Mouse (Mus musculus) C2C12 (cell line): ENCODE measurements around the gene Iah1.

Source experiments
- CTCF ChIP-seq: IDR thresholded peaks from one replicate; pipeline ENCODE4 v1.5.1; 2011; ENCODE audit not compliant: control insufficient read depth, insufficient read depth, insufficient read length
- FOSL1 ChIP-seq: IDR thresholded peaks from one replicate; pipeline ENCODE4 v1.8.0; 2011; ENCODE audit warnings: mild to moderate bottlenecking, low read length; ENCODE audit not compliant: poor library complexity, insufficient read depth, severe bottlenecking
- USF1 ChIP-seq: IDR thresholded peaks from one replicate; pipeline ENCODE4 v1.6.1; 2011; ENCODE audit warnings: low read depth, mild to moderate bottlenecking, control low read depth, moderate library complexity

- no peak for TF ChIP-seq FOSL1
- TF ChIP-seq USF1: no peak
- TF ChIP-seq CTCF: no peak
Observed at GRCm38 (mm10) chr12:21325266-21325665, 9.1 kb downstream of the Iah1 start.
